Comparison of ENCODE assay signal across 8 mouse cellular contexts in genomic region chr12:84038691-84039111, GRCm38 (mm10). TPM values are rescaled to one million over a fixed set of nuclear protein-coding genes. Genes with fewer than 3 reads are reported as not detected.
DNase-seq lines count a peak whose midpoint lies in the region; ATAC-seq and TF ChIP-seq lines count a peak whose summit lies in the region.
"Not testable (repeated sequence)": the region's sequence is repeated elsewhere in the genome, so short reads cannot be mapped to it uniquely, and the experiment has no call there.

Gene Gm49366, plus strand, starts transcription at chr12:84038935.

- not testable (repeated sequence) for H3K36me3 ChIP-seq in hindbrain, embryonic 16.5 days (ENCODE audit: control insufficient read depth, insufficient read depth, low read length); lung, embryonic 14.5 days (ENCODE audit: insufficient read depth); neural tube, embryonic 14.5 days (ENCODE audit: control insufficient read depth, insufficient read depth, low read length)

- H3K27ac ChIP-seq in hindbrain, embryonic 16.5 days (ENCODE audit: low read depth, low read length); lung, embryonic 14.5 days (ENCODE audit: low read depth); neural tube, embryonic 14.5 days (ENCODE audit: low read depth, low read length): not testable (repeated sequence)

- H3K4me2 ChIP-seq in hindbrain, embryonic 16.5 days (ENCODE audit: low read length) = peak within 1 kb of the TSS; percentile 75
- peak within 1 kb of the TSS; percentile 68 for H3K4me2 ChIP-seq in lung, embryonic 14.5 days
- peak within 1 kb of the TSS; percentile 56 for H3K4me2 ChIP-seq in neural tube, embryonic 14.5 days (ENCODE audit: low read depth, low read length)

- ATAC-seq in hindbrain, embryonic 16.5 days = peak; percentile 58; the same call in 1 of the 2 replicates
- ATAC-seq in lung, embryonic 14.5 days (ENCODE audit: insufficient read depth) = peak; percentile 66
- ATAC-seq in neural tube, embryonic 14.5 days (ENCODE audit: low read depth) = not testable (repeated sequence)

- intact Hi-C loops in gastrocnemius, postnatal 14 days (cut with DNase I; ENCODE audit: low total_unique reads) = not testable (repeated sequence)

- not testable (repeated sequence) for H3K4me1 ChIP-seq in hindbrain, embryonic 16.5 days (ENCODE audit: control insufficient read depth, insufficient read depth, low read depth, low read length); lung, embryonic 14.5 days (ENCODE audit: insufficient read depth); neural tube, embryonic 14.5 days (ENCODE audit: control insufficient read depth, insufficient read depth, low read length)

- 2% methylated on average over 32 of the region's 39 CpGs for WGBS in hindbrain, embryonic 16.5 days
- 3% methylated on average over 39 of the region's 39 CpGs for WGBS in lung, embryonic 14.5 days
- WGBS in neural tube, embryonic 14.5 days = 4% methylated on average over 29 of the region's 39 CpGs

- H3K9ac ChIP-seq in hindbrain, embryonic 16.5 days (ENCODE audit: low read depth, low read length) = peak within 1 kb of the TSS; percentile 68
- peak within 1 kb of the TSS; percentile 56 for H3K9ac ChIP-seq in lung, embryonic 14.5 days
- H3K9ac ChIP-seq in neural tube, embryonic 14.5 days (replicated peaks; ENCODE audit: low read depth, low read length) = peak within 1 kb of the TSS; percentile 47

- DNase-seq in adrenal gland, adult 2 months = peak; percentile 59
- DNase-seq in embryo, embryonic 10.5 days (ENCODE audit: low spot score) = peak; percentile 54
- DNase-seq in gastrocnemius, postnatal 14 days = peak; percentile 25
- DNase-seq in left cerebral cortex, adult 11 months (ENCODE audit: low spot score) = peak; percentile 19
- peak; percentile 51 for DNase-seq in lung, embryonic 14.5 days
- DNase-seq in thymus, postnatal 36 days = peak; percentile 2 to 13

- H3K27me3 ChIP-seq in hindbrain, embryonic 16.5 days (replicated peaks; ENCODE audit: control insufficient read depth, insufficient read depth, low read length); lung, embryonic 14.5 days (ENCODE audit: insufficient read depth, low read length); neural tube, embryonic 14.5 days (ENCODE audit: control insufficient read depth, insufficient read depth, low read length): not testable (repeated sequence)

- not testable (repeated sequence) for TF ChIP-seq CTCF in lung, embryonic 14.5 days (IDR thresholded peaks at IDR 0.05; ENCODE audit: low read depth)

- H3K4me3 ChIP-seq in hindbrain, embryonic 16.5 days (ENCODE audit: low read length) = peak within 1 kb of the TSS; percentile 50
- H3K4me3 ChIP-seq in lung, embryonic 14.5 days (ENCODE audit: low read depth, low read length) = peak within 1 kb of the TSS; percentile 42
- H3K4me3 ChIP-seq in neural tube, embryonic 14.5 days (ENCODE audit: low read depth, low read length) = peak within 1 kb of the TSS; percentile 38

- H3K9me3 ChIP-seq in hindbrain, embryonic 16.5 days (ENCODE audit: control insufficient read depth, low read length); lung, embryonic 14.5 days (ENCODE audit: low read depth, low read length); neural tube, embryonic 14.5 days (ENCODE audit: control insufficient read depth, low read length): not testable (repeated sequence)

RNA-seq across cellular contexts. Expression of gene Gm49366, which starts in this region (rescaled TPM):
- not detected for total RNA-seq in adrenal gland, adult 2 months (2021)
- polyA plus RNA-seq in adrenal gland, adult 2 months (2012; rRNA removed) = not detected in 2 replicates
- not detected for total RNA-seq in gastrocnemius, postnatal 14 days (2021)
- polyA plus RNA-seq in hindbrain, embryonic 16.5 days (2015; fragmentation: Nextera tagmentation; extraction: Ambion mirVana) = not detected in 2 replicates
- polyA plus RNA-seq in lung, embryonic 14.5 days (2014; fragmentation: Nextera tagmentation; extraction: Ambion mirVana) = not detected in 2 replicates
- not detected in 2 replicates for polyA plus RNA-seq in neural tube, embryonic 14.5 days (2014; fragmentation: Nextera tagmentation; extraction: Ambion mirVana)

Comparison
In these comparisons a context has a peak if more than half of its experiments do, and no peak if none do; other contexts are left out.
1. Peak in DNase-seq in adrenal gland, adult 2 months; RNA of the gene not detected or under 1 TPM.
2. Peak in DNase-seq in gastrocnemius, postnatal 14 days; RNA of the gene not detected or under 1 TPM.
3. Peak in ATAC-seq, H3K4me3 ChIP-seq, H3K9ac ChIP-seq and H3K4me2 ChIP-seq in hindbrain, embryonic 16.5 days; RNA of the gene not detected or under 1 TPM.
4. Peak in DNase-seq, ATAC-seq, H3K4me3 ChIP-seq, H3K9ac ChIP-seq and H3K4me2 ChIP-seq in lung, embryonic 14.5 days; RNA of the gene not detected or under 1 TPM.
5. DNase-seq: peak in every context shown above with its lines; median percentile 59 in adrenal gland, adult 2 months; 54 in embryo, embryonic 10.5 days; 51 in lung, embryonic 14.5 days; 25 in gastrocnemius, postnatal 14 days; 19 in left cerebral cortex, adult 11 months; 8 in thymus, postnatal 36 days.